Mouse (Mus musculus) MEL (cell line): ENCODE measurements around the gene Aff3. TPM values are rescaled to one million over a fixed set of nuclear protein-coding genes. Genes with fewer than 3 reads are reported as not detected.

ENCODE experiments used
- DNase-seq: peaks from one replicate; pipeline ENCODE4 v3.0.0; 2011; ENCODE audit warnings: low read depth, low spot score
- H3K27ac ChIP-seq: 2 replicates; pipeline ENCODE4 v1.5.1; 2012; ENCODE audit warnings: low read depth, mild to moderate bottlenecking, control low read depth, low read length, moderate library complexity; ENCODE audit not compliant: control insufficient read depth
- H3K27me3 ChIP-seq, 2 experiments: fragments of 150-350 bp in 1 of 2; sonication (generic) in 1 of 2; 2 replicates each; pipeline ENCODE4 v1.6.1; 2012; ENCODE audit warnings: low read length in 2 of 2, mild to moderate bottlenecking in 2 of 2, improper control_type of control experiment in 1 of 2, moderate library complexity in 1 of 2; ENCODE audit not compliant: insufficient read depth in 2 of 2, control insufficient read depth in 1 of 2
- H3K36me3 ChIP-seq, 2 experiments: 2 replicates each; pipeline ENCODE4 v1.6.1; 2012 to 2014; ENCODE audit warnings: low read length in 2 of 2, improper control_type of control experiment in 1 of 2, inconsistent platforms in 1 of 2, mild to moderate bottlenecking in 1 of 2; ENCODE audit not compliant: insufficient read depth in 2 of 2, control insufficient read depth in 1 of 2
- H3K4me1 ChIP-seq, 2 experiments: fragments of 150-350 bp in 1 of 2; sonication (generic) in 1 of 2; 2 replicates each; pipeline ENCODE4 v1.6.1; 2012; ENCODE audit warnings: low read length in 2 of 2, improper control_type of control experiment in 1 of 2, mild to moderate bottlenecking in 1 of 2; ENCODE audit not compliant: insufficient read depth in 2 of 2, control insufficient read depth in 1 of 2
- H3K4me3 ChIP-seq, 2 experiments: fragments of 150-350 bp in 1 of 2; sonication (generic) in 1 of 2; 2 replicates each; pipeline ENCODE4 v1.5.1; 2012; ENCODE audit warnings: low read depth in 2 of 2, low read length in 2 of 2, mild to moderate bottlenecking in 2 of 2, moderate library complexity in 2 of 2, control low read depth in 1 of 2, improper control_type of control experiment in 1 of 2; ENCODE audit not compliant: control insufficient read depth in 1 of 2, insufficient read depth in 1 of 2
- H3K79me2 ChIP-seq: 2 replicates; pipeline ENCODE4 v1.6.1; 2012; ENCODE audit warnings: mild to moderate bottlenecking, low read length, moderate library complexity; ENCODE audit not compliant: control insufficient read depth, poor library complexity, insufficient read depth
- H3K9ac ChIP-seq: 2 replicates; pipeline ENCODE4 v1.6.1; 2012; ENCODE audit warnings: low read depth, mild to moderate bottlenecking, control low read depth, low read length, moderate library complexity; ENCODE audit not compliant: control insufficient read depth, poor library complexity, severe bottlenecking
- H3K9me3 ChIP-seq: fragments of 150-350 bp; sonication (generic); replicated peaks from 2 replicates; pipeline ENCODE4 v1.6.1; 2012; ENCODE audit warnings: mild to moderate bottlenecking, low read length, improper control_type of control experiment, moderate library complexity; ENCODE audit not compliant: insufficient read depth
- BHLHE40 ChIP-seq: IDR thresholded peaks from 2 replicates; pipeline ENCODE4 v1.6.1; 2012; ENCODE audit warnings: low read depth, mild to moderate bottlenecking, inconsistent platforms, low read length, improper control_type of control experiment, borderline replicate concordance
- CHD1 ChIP-seq: IDR thresholded peaks from 2 replicates; pipeline ENCODE4 v1.6.1; 2012; ENCODE audit warnings: low read depth, mild to moderate bottlenecking, inconsistent platforms, low read length, improper control_type of control experiment
- CHD2 ChIP-seq: IDR thresholded peaks from 2 replicates; pipeline ENCODE4 v1.6.1; 2011; ENCODE audit warnings: low read length, improper control_type of control experiment
- CTCF ChIP-seq, 3 experiments: IDR thresholded peaks in 2 of 3; conservative IDR thresholded peaks in 1 of 3; 2 replicates each; pipeline ENCODE4 v1.5.1; 2011 to 2012; ENCODE audit warnings: low read length in 3 of 3, low read depth in 2 of 3, mild to moderate bottlenecking in 2 of 3, improper control_type of control experiment in 1 of 3, inconsistent platforms in 1 of 3, mixed read lengths in 1 of 3, moderate library complexity in 1 of 3; ENCODE audit not compliant: control insufficient read depth in 1 of 3, insufficient read depth in 1 of 3, poor library complexity in 1 of 3, severe bottlenecking in 1 of 3
- ELF1 ChIP-seq: IDR thresholded peaks from 2 replicates; pipeline ENCODE4 v1.6.1; 2014; ENCODE audit warnings: low read depth, mild to moderate bottlenecking, inconsistent platforms, low read length, improper control_type of control experiment, moderate library complexity
- EP300 ChIP-seq, 2 experiments: IDR thresholded peaks; 2 replicates each; pipeline ENCODE4 v1.6.1; 2011; ENCODE audit warnings: improper control_type of control experiment in 2 of 2, low read length in 2 of 2, low read depth in 1 of 2, mild to moderate bottlenecking in 1 of 2
- GABPA ChIP-seq: IDR thresholded peaks from 2 replicates; pipeline ENCODE4 v1.6.1; 2012; ENCODE audit warnings: low read depth, mild to moderate bottlenecking, inconsistent platforms, low read length, improper control_type of control experiment, moderate library complexity
- HCFC1 ChIP-seq: IDR thresholded peaks from 2 replicates; pipeline ENCODE4 v1.6.1; 2012; ENCODE audit warnings: low read depth, mild to moderate bottlenecking, inconsistent platforms, low read length, improper control_type of control experiment, moderate library complexity
- MAFK ChIP-seq: IDR thresholded peaks from 2 replicates; pipeline ENCODE4 v1.6.1; 2011; ENCODE audit warnings: low read depth, mild to moderate bottlenecking, low read length, improper control_type of control experiment, borderline replicate concordance
- MAX ChIP-seq: IDR thresholded peaks from 2 replicates; pipeline ENCODE4 v1.6.1; 2011; ENCODE audit warnings: low read length, improper control_type of control experiment
- MYB ChIP-seq: IDR thresholded peaks from 2 replicates; pipeline ENCODE4 v1.6.1; 2011; ENCODE audit warnings: mild to moderate bottlenecking, low read depth, low read length, improper control_type of control experiment
- RAD21 ChIP-seq: IDR thresholded peaks from 2 replicates; pipeline ENCODE4 v1.6.1; 2011; ENCODE audit warnings: mild to moderate bottlenecking, low read depth, low read length, improper control_type of control experiment
- RCOR1 ChIP-seq: IDR thresholded peaks from 2 replicates; pipeline ENCODE4 v1.6.1; 2012; ENCODE audit warnings: low read depth, mild to moderate bottlenecking, inconsistent platforms, low read length, improper control_type of control experiment
- SIN3A ChIP-seq: IDR thresholded peaks from 2 replicates; pipeline ENCODE4 v1.6.1; 2012; ENCODE audit warnings: low read length, improper control_type of control experiment, inconsistent platforms
- TBP ChIP-seq: IDR thresholded peaks from 2 replicates; pipeline ENCODE4 v1.8.0; 2011; ENCODE audit warnings: low read depth, low read length, improper control_type of control experiment
- TCF12 ChIP-seq: IDR thresholded peaks from 2 replicates; pipeline ENCODE4 v1.6.1; 2014; ENCODE audit warnings: low read depth, mild to moderate bottlenecking, inconsistent platforms, low read length, improper control_type of control experiment, moderate library complexity
- USF2 ChIP-seq, 2 experiments: IDR thresholded peaks; 2 replicates each; pipeline ENCODE4 v1.6.1; 2011 to 2012; ENCODE audit warnings: improper control_type of control experiment in 2 of 2, low read length in 2 of 2, borderline replicate concordance in 1 of 2, inconsistent platforms in 1 of 2, low read depth in 1 of 2, mild to moderate bottlenecking in 1 of 2; ENCODE audit not compliant: insufficient read depth in 1 of 2
- ZC3H11A ChIP-seq: IDR thresholded peaks from 2 replicates; pipeline ENCODE4 v1.6.1; 2012; ENCODE audit warnings: low read depth, mild to moderate bottlenecking, inconsistent platforms, low read length, improper control_type of control experiment
- ZKSCAN1 ChIP-seq: IDR thresholded peaks from 2 replicates; pipeline ENCODE4 v1.6.1; 2012; ENCODE audit warnings: low read depth, mild to moderate bottlenecking, inconsistent platforms, low read length, improper control_type of control experiment, moderate library complexity
- ZMIZ1 ChIP-seq: IDR thresholded peaks from 2 replicates; pipeline ENCODE4 v1.6.1; 2012; ENCODE audit warnings: low read depth, mild to moderate bottlenecking, inconsistent platforms, low read length, improper control_type of control experiment, moderate library complexity
- ZNF384 ChIP-seq: IDR thresholded peaks from 2 replicates; pipeline ENCODE4 v1.6.1; 2012; ENCODE audit warnings: low read depth, mild to moderate bottlenecking, inconsistent platforms, low read length, improper control_type of control experiment
- polyA plus RNA-seq, 2 experiments: library from polyadenylated mRNA; stranded (reverse) in 1 of 2; unstranded in 1 of 2; fragments of >175 nt in 1 of 2; fragments of >200 nt in 1 of 2; gene quantifications; 2 replicates each; pipeline versions ENCODE4 v1.2.1 to v1.2.4; 2012; ENCODE audit warnings: low replicate concordance in 2 of 2, low read depth in 1 of 2; ENCODE audit not compliant: insufficient read length in 2 of 2, insufficient read depth in 1 of 2, missing spikeins in 1 of 2
- total RNA-seq: library from RNA; depleted of rRNA; stranded (reverse); fragments of 300-350 nt; gene quantifications from 2 replicates; pipeline ENCODE4 v1.2.3, GENCODE M21; 2012

Aff3 gene
- total and polyA plus RNA-seq, 3 experiments: 18.5 to 41.1 (median 25.4) TPM

GRCm38 (mm10) chr1:38289891-38290290 lies 374.9 kb downstream of the Aff3 start:
- TF ChIP-seq USF2 (IDR thresholded peaks at IDR 0.05; ENCODE audit: borderline replicate concordance in 1 of 2, insufficient read depth in 1 of 2, low read depth in 1 of 2, low read length in 2 of 2) (no peak), CHD1 (no peak), CHD2 (no peak), BHLHE40 (no peak), MAFK (no peak)
- no peak overlapping the region for H3K9ac ChIP-seq
- no peaks in the 10 kb centered on the region for H3K27me3 ChIP-seq
- H3K4me3 ChIP-seq: no peak overlapping the region
- no peaks in the 10 kb centered on the region for H3K36me3 ChIP-seq
- no peak for DNase-seq
- no peak overlapping the region for H3K27ac ChIP-seq
- no peaks in the 10 kb centered on the region for H3K79me2 ChIP-seq
- no peaks in the 10 kb centered on the region for H3K9me3 ChIP-seq
- H3K4me1 ChIP-seq: no peaks in the 10 kb centered on the region

GRCm38 (mm10) chr1:38288716-38289115 lies 376.0 kb downstream of the Aff3 start:
- Histone ChIP-seq H3K9me3 (no peaks in the 10 kb centered on the region), H3K4me1 (no peaks in the 10 kb centered on the region), H3K27me3 (no peaks in the 10 kb centered on the region), H3K79me2 (no peaks in the 10 kb centered on the region), H3K27ac (no peak overlapping the region), H3K9ac (no peak overlapping the region), H3K36me3 (no peaks in the 10 kb centered on the region), H3K4me3 (no peak overlapping the region)
- TF ChIP-seq TCF12 (no peak), ZNF384 (no peak), CTCF (IDR thresholded peaks at IDR 0.05 in 2 of 3, conservative IDR thresholded peaks at IDR 0.05 in 1 of 3; ENCODE audit: control insufficient read depth in 1 of 3, insufficient read depth in 1 of 3, low read depth in 2 of 3, low read length in 3 of 3, poor library complexity in 1 of 3, severe bottlenecking in 1 of 3) (no peak), ZC3H11A (no peak), ELF1 (no peak), EP300 (IDR thresholded peaks at IDR 0.05; ENCODE audit: low read depth in 1 of 2, low read length in 2 of 2) (no peak), ZMIZ1 (no peak), SIN3A (no peak), RAD21 (no peak), GABPA (no peak)
- no peak for DNase-seq

GRCm38 (mm10) chr1:38286551-38286950 lies 378.2 kb downstream of the Aff3 start:
- Histone ChIP-seq H3K4me3 (no peak overlapping the region), H3K27me3 (no peaks in the 10 kb centered on the region), H3K9me3 (no peaks in the 10 kb centered on the region), H3K79me2 (no peaks in the 10 kb centered on the region), H3K36me3 (no peaks in the 10 kb centered on the region), H3K4me1 (no peaks in the 10 kb centered on the region), H3K27ac (no peak overlapping the region), H3K9ac (no peak overlapping the region)
- TF ChIP-seq MYB: no peak
- no peak for TF ChIP-seq CTCF (IDR thresholded peaks at IDR 0.05 in 2 of 3, conservative IDR thresholded peaks at IDR 0.05 in 1 of 3; ENCODE audit: control insufficient read depth in 1 of 3, insufficient read depth in 1 of 3, low read depth in 2 of 3, low read length in 3 of 3, poor library complexity in 1 of 3, severe bottlenecking in 1 of 3)
- no peak for TF ChIP-seq MAFK
- no peak for TF ChIP-seq USF2 (IDR thresholded peaks at IDR 0.05; ENCODE audit: borderline replicate concordance in 1 of 2, insufficient read depth in 1 of 2, low read depth in 1 of 2, low read length in 2 of 2)
- TF ChIP-seq ELF1: no peak
- no peak for TF ChIP-seq RCOR1
- TF ChIP-seq CHD1: no peak
- no peak for TF ChIP-seq GABPA
- TF ChIP-seq ZNF384: no peak
- TF ChIP-seq TBP: no peak
- TF ChIP-seq ZKSCAN1: no peak
- no peak for TF ChIP-seq HCFC1
- TF ChIP-seq MAX: no peak
- no peak for DNase-seq
